Mouse (Mus musculus): ENCODE data around the gene Pou3f1.
"Not testable (repeated sequence)": the region's sequence is repeated elsewhere in the genome, so short reads cannot be mapped to it uniquely, and the experiment has no call there.

The Pou3f1 gene

GRCm38 (mm10) chr4:124700248-124700971 lies 43.8 kb downstream of the Pou3f1 start, which contains the start of gene Fhl3:
TSS of gene Fhl3 (plus strand) at chr4:124700701.
- no peak for TF ChIP-seq NANOG (IDR thresholded peaks at IDR 0.05; ENCODE audit: borderline replicate concordance, low read length)
- no peak for TF ChIP-seq CTCF (conservative IDR thresholded peaks at IDR 0.05; ENCODE audit: low read length)
- no peak for TF ChIP-seq POU5F1 (IDR thresholded peaks at IDR 0.05; ENCODE audit: borderline replicate concordance, low read length)
- H3K36me3 ChIP-seq (ENCODE audit: insufficient read depth, low read length) = peaks cover 1% of the 10 kb centered on the region; the same call in 1 of the 2 replicates

DNA sequence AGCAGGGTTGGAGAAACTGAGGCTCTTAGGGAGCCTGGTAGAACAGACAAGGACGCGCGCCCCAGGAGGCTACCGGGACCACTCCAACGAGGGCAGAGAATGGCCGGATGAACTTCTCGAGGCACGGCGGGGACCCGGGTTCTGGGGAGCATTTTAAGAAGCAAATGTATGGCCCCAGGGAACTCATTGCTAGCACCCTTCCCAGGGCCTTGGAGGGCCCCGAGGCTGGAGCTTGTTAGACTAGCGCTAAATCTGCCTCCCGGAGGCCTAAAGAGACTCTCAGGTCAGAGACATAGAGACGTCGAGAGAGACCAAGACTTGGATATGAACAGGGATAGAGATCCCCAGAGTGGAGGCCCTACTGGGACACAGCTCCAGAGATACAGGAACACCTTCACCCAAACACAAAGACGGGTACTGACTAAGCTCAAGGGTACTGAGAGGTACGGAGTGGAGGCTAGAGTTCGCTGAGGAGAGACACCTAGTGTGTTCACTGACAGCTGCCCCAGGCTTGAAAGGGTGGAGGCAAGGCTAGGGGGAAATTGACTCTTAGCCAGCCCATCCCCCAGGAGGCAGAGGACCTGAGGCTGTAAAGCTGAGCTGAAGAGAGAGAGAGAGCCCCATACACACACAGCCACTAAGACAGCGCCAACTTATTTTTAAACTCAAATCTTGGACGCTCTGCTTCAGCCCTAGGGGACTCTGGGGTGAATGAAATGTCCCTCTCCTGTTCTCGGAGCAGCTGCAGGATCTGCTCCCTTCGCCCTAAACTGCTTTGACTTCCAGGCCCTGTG lies 44.6 kb downstream of the Pou3f1 start:
- H3K36me3 ChIP-seq (ENCODE audit: insufficient read depth, low read length) = peaks cover 8% of the 10 kb centered on the region
- peak overlapping the region; percentile 91 for H3K4me3 ChIP-seq (replicated peaks; ENCODE audit: low read length)
- TF ChIP-seq NANOG (IDR thresholded peaks at IDR 0.05; ENCODE audit: borderline replicate concordance, low read length) (no peak), CTCF (conservative IDR thresholded peaks at IDR 0.05; ENCODE audit: low read length) (no peak), POU5F1 (IDR thresholded peaks at IDR 0.05; ENCODE audit: borderline replicate concordance, low read length) (no peak)
- H3K9me3 ChIP-seq (ENCODE audit: low read length) = no peaks in the 10 kb centered on the region
- peaks cover 17% of the 10 kb centered on the region for H3K27me3 ChIP-seq (ENCODE audit: insufficient read depth, low read length)
- H3K4me1 ChIP-seq (replicated peaks; ENCODE audit: low read depth, low read length) = peaks cover 66% of the 10 kb centered on the region

More at GRCm38 (mm10) chr4:124700248-124700971, 43.8 kb downstream of the Pou3f1 start, which contains the start of gene Fhl3:
- no peaks in the 10 kb centered on the region for H3K9me3 ChIP-seq (ENCODE audit: low read length)
- H3K4me3 ChIP-seq (replicated peaks; ENCODE audit: low read length) = peak within 1 kb of the TSS; percentile 91
- peaks cover 21% of the 10 kb centered on the region for H3K27me3 ChIP-seq (ENCODE audit: insufficient read depth, low read length)
- peaks cover 66% of the 10 kb centered on the region for H3K4me1 ChIP-seq (replicated peaks; ENCODE audit: low read depth, low read length)

GRCm38 (mm10) chr4:124701916-124702315 lies 45.3 kb downstream of the Pou3f1 start:
- Histone ChIP-seq H3K4me3 (replicated peaks; ENCODE audit: low read length) (no peak overlapping the region; the same call in 1 of the 2 replicates), H3K4me1 (replicated peaks; ENCODE audit: low read depth, low read length) (peaks cover 67% of the 10 kb centered on the region), H3K9me3 (ENCODE audit: low read length) (no peaks in the 10 kb centered on the region), H3K36me3 (ENCODE audit: insufficient read depth, low read length) (peaks cover 11% of the 10 kb centered on the region), H3K27me3 (ENCODE audit: insufficient read depth, low read length) (peaks cover 17% of the 10 kb centered on the region)
- TF ChIP-seq NANOG (IDR thresholded peaks at IDR 0.05; ENCODE audit: borderline replicate concordance, low read length) (no peak), POU5F1 (IDR thresholded peaks at IDR 0.05; ENCODE audit: borderline replicate concordance, low read length) (no peak)

GRCm38 (mm10) chr4:124703406-124703805 lies 46.8 kb downstream of the Pou3f1 start:
- TF ChIP-seq CTCF (conservative IDR thresholded peaks at IDR 0.05; ENCODE audit: low read length) (no peak), POU5F1 (IDR thresholded peaks at IDR 0.05; ENCODE audit: borderline replicate concordance, low read length) (no peak), NANOG (IDR thresholded peaks at IDR 0.05; ENCODE audit: borderline replicate concordance, low read length) (no peak)
- peak overlapping the region; percentile 39 for H3K4me3 ChIP-seq (replicated peaks; ENCODE audit: low read length)
- H3K27me3 ChIP-seq (ENCODE audit: insufficient read depth, low read length) = peaks cover 14% of the 10 kb centered on the region

DNA sequence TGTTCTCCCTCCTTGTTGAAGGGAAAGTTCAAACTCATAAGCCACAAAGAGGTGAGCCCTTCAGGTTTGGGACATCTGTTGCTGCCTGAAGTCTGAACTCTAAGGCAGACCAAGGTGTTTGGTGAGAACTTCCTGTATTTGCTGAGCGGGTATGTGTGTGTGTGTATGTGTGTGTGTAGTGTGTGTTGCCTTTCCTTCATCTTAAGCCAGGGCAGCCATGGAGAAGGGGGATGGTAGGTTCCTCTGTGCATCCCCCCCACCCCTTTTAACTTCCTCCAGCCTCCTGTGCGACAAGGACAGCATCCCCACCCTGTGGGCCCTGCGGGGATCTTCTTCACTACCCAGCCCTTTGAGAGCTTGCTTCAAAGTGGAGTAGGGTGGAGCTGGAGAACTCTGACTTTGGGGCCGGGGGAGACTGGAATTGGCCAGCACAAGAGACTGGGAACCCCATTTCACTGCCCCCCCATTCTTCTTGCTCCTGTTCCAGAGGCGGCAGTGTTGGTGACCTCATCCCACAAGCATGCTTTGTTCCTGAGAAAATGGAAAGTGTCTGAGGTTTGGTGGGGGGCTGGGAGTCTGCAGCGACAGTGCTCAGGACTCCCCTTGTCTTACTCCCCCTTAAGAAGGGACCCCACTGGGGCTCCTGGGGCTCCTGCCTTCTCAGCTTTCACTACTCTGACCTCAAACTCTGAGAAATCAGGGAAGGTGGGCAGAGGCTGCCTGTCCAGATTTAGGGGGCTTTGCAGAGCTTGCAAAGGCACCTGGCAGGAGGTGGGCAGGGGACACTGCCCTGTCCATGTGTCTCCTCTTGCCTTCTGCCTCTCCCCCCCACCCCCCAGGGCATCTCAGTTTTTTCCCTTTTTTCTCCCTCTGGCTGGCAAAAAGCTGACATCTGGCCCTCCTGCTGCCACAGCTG lies 47.5 kb downstream of the Pou3f1 start:
- H3K4me1 ChIP-seq (replicated peaks; ENCODE audit: low read depth, low read length) = peaks cover 84% of the 10 kb centered on the region
- no peak for TF ChIP-seq POU5F1 (IDR thresholded peaks at IDR 0.05; ENCODE audit: borderline replicate concordance, low read length)
- no peak for TF ChIP-seq CTCF (conservative IDR thresholded peaks at IDR 0.05; ENCODE audit: low read length)
- no peak for TF ChIP-seq NANOG (IDR thresholded peaks at IDR 0.05; ENCODE audit: borderline replicate concordance, low read length)
- peaks cover 17% of the 10 kb centered on the region for H3K36me3 ChIP-seq (ENCODE audit: insufficient read depth, low read length)
- H3K27me3 ChIP-seq (ENCODE audit: insufficient read depth, low read length) = peaks cover 10% of the 10 kb centered on the region
- H3K9me3 ChIP-seq (ENCODE audit: low read length) = no peaks in the 10 kb centered on the region
- H3K4me3 ChIP-seq (replicated peaks; ENCODE audit: low read length) = peak overlapping the region; percentile 39

More at GRCm38 (mm10) chr4:124703406-124703805, 46.8 kb downstream of the Pou3f1 start:
- H3K4me1 ChIP-seq (replicated peaks; ENCODE audit: low read depth, low read length) = peaks cover 81% of the 10 kb centered on the region
- H3K9me3 ChIP-seq (ENCODE audit: low read length) = no peaks in the 10 kb centered on the region
- peaks cover 17% of the 10 kb centered on the region for H3K36me3 ChIP-seq (ENCODE audit: insufficient read depth, low read length)

- no peak for TF ChIP-seq POU5F1 (IDR thresholded peaks at IDR 0.05; ENCODE audit: borderline replicate concordance, low read length)
- TF ChIP-seq CTCF (conservative IDR thresholded peaks at IDR 0.05; ENCODE audit: low read length) = no peak
- TF ChIP-seq NANOG (IDR thresholded peaks at IDR 0.05; ENCODE audit: borderline replicate concordance, low read length) = no peak
- H3K36me3 ChIP-seq (ENCODE audit: insufficient read depth, low read length) = peaks cover 17% of the 10 kb centered on the region
- no peaks in the 10 kb centered on the region for H3K9me3 ChIP-seq (ENCODE audit: low read length)
- H3K4me1 ChIP-seq (replicated peaks; ENCODE audit: low read depth, low read length) = peaks cover 84% of the 10 kb centered on the region
- H3K4me3 ChIP-seq (replicated peaks; ENCODE audit: low read length) = peak overlapping the region; percentile 39
- peaks cover 8% of the 10 kb centered on the region for H3K27me3 ChIP-seq (ENCODE audit: insufficient read depth, low read length)
Measured at GRCm38 (mm10) chr4:124704797-124705474, 48.3 kb downstream of the Pou3f1 start.

DNA sequence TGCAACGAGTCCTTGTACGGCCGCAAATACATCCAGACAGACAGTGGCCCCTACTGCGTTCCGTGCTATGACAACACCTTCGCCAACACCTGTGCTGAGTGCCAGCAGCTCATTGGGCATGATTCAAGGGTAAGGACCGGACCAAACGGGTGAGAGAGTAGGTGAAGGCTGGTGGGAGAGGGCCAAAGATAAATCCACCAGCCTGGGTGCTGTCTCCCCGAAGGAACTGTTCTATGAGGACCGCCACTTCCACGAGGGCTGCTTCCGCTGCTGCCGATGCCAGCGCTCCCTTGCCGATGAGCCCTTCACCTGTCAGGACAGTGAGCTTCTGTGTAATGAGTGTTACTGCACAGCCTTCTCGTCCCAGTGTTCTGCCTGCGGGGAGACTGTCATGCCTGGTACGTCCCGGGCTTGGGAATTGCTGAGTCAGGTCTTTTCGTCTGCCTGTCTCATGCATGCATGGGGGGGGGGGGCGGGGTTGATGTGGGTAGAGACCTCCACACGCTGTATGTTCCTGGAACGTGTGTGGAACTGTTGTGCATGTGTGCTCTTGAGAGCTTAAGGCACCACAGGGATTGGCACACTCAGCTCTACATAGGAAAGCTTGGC lies 49.2 kb downstream of the Pou3f1 start:
- no peak for TF ChIP-seq NANOG (IDR thresholded peaks at IDR 0.05; ENCODE audit: borderline replicate concordance, low read length)
- TF ChIP-seq CTCF (conservative IDR thresholded peaks at IDR 0.05; ENCODE audit: low read length) = no peak
- TF ChIP-seq POU5F1 (IDR thresholded peaks at IDR 0.05; ENCODE audit: borderline replicate concordance, low read length) = no peak
- peaks cover 17% of the 10 kb centered on the region for H3K36me3 ChIP-seq (ENCODE audit: insufficient read depth, low read length)
- peak overlapping the region; percentile 39 for H3K4me3 ChIP-seq (replicated peaks; ENCODE audit: low read length)
- H3K27me3 ChIP-seq (ENCODE audit: insufficient read depth, low read length) = peaks cover 8% of the 10 kb centered on the region
- H3K4me1 ChIP-seq (replicated peaks; ENCODE audit: low read depth, low read length) = peaks cover 89% of the 10 kb centered on the region
- H3K9me3 ChIP-seq (ENCODE audit: low read length) = no peaks in the 10 kb centered on the region

DNA sequence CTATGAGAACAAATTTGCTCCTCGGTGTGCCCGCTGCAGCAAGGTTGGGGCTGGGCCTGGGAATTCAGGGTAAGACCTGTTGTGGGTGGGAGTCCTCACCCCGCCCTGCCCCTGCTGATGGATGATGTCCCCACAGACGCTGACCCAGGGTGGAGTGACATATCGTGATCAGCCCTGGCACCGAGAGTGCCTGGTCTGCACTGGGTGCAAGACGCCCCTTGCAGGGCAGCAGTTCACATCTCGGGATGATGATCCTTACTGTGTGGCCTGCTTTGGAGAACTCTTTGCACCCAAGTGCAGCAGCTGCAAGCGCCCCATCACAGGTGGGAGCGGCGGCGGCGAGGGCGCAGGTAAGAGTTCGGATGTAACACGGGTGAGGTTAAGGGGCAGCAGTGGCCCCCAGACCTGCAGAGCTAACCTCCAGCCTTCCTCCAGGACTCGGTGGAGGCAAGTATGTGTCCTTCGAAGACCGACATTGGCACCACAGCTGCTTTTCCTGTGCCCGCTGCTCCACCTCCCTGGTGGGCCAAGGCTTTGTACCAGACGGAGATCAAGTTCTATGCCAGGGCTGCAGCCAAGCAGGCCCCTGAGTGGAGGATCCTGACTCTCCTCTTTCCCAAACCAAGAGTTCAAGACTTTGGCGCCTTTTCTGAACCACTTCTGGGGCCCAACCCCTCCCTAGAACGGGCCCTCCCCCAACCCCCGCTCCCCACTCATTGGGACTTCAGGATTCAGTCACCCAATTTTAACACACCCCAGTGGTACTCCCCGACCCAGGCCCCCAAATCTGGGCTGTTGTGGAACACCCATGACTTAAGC lies 51.0 kb downstream of the Pou3f1 start:
- not testable (repeated sequence) for H3K9me3 ChIP-seq (ENCODE audit: low read length); H3K27me3 ChIP-seq (ENCODE audit: insufficient read depth, low read length)
- peak overlapping the region; percentile 64 for H3K4me3 ChIP-seq (replicated peaks; ENCODE audit: low read length)
- H3K36me3 ChIP-seq (ENCODE audit: insufficient read depth, low read length) = peaks cover 17% of the 10 kb centered on the region
- peaks cover 83% of the 10 kb centered on the region for H3K4me1 ChIP-seq (replicated peaks; ENCODE audit: low read depth, low read length)

GRCm38 (mm10) chr4:124708200-124708517 lies 51.6 kb downstream of the Pou3f1 start:
- Histone ChIP-seq H3K36me3 (ENCODE audit: insufficient read depth, low read length) (peaks cover 17% of the 10 kb centered on the region), H3K4me3 (replicated peaks; ENCODE audit: low read length) (peak overlapping the region; percentile 73; the same call in 1 of the 2 replicates), H3K4me1 (replicated peaks; ENCODE audit: low read depth, low read length) (peaks cover 85% of the 10 kb centered on the region)
- H3K9me3 ChIP-seq (ENCODE audit: low read length); H3K27me3 ChIP-seq (ENCODE audit: insufficient read depth, low read length): not testable (repeated sequence)

Data from E14TG2a.4 (cell line).